Mouse (Mus musculus): ENCODE measurements around the gene Fat3.

The Fat3 gene

GRCm38 (mm10) chr9:16024706-16025105, 476.4 kb downstream of the Fat3 start:
- no peak for DNase-seq (ENCODE audit: low read depth)

- DNase-seq (ENCODE audit: low read depth) = no peak
These were observed 487.0 kb downstream of the Fat3 start for GRCm38 (mm10) chr9:16014115-16014514.

- no peak for DNase-seq (ENCODE audit: low read depth)
These were observed 489.7 kb downstream of the Fat3 start for GRCm38 (mm10) chr9:16011382-16011781.

- DNase-seq (ENCODE audit: low read depth) = no peak
These were observed 493.6 kb downstream of the Fat3 start for GRCm38 (mm10) chr9:16007516-16007915.

- DNase-seq (ENCODE audit: low read depth) = no peak
These were observed 498.1 kb downstream of the Fat3 start for GRCm38 (mm10) chr9:16002991-16003390.

GRCm38 (mm10) chr9:15994762-15995161, 506.3 kb downstream of the Fat3 start:
- no peak for DNase-seq (ENCODE audit: low read depth)

GRCm38 (mm10) chr9:15994177-15994576, 506.9 kb downstream of the Fat3 start:
- no peak for DNase-seq (ENCODE audit: low read depth)

- no peak for DNase-seq (ENCODE audit: low read depth)
These were observed 508.8 kb downstream of the Fat3 start for GRCm38 (mm10) chr9:15992158-15992846.

GRCm38 (mm10) chr9:15978317-15978716, 522.8 kb downstream of the Fat3 start:
- no peak for DNase-seq (ENCODE audit: low read depth)

GRCm38 (mm10) chr9:15976959-15977663, 524.0 kb downstream of the Fat3 start:
- no peak for DNase-seq (ENCODE audit: low read depth)

- no peak for DNase-seq (ENCODE audit: low read depth)
These were observed 525.1 kb downstream of the Fat3 start for GRCm38 (mm10) chr9:15975999-15976398.

GRCm38 (mm10) chr9:15972201-15972600, 528.9 kb downstream of the Fat3 start:
- DNase-seq (ENCODE audit: low read depth) = no peak

GRCm38 (mm10) chr9:15971393-15971792, 529.7 kb downstream of the Fat3 start:
- DNase-seq (ENCODE audit: low read depth) = no peak

GRCm38 (mm10) chr9:15964198-15964597, 536.9 kb downstream of the Fat3 start:
- no peak for DNase-seq (ENCODE audit: low read depth)

- no peak for DNase-seq (ENCODE audit: low read depth)
These were observed 538.2 kb downstream of the Fat3 start for GRCm38 (mm10) chr9:15962886-15963285.

GRCm38 (mm10) chr9:15958224-15958787, 542.8 kb downstream of the Fat3 start:
- DNase-seq (ENCODE audit: low read depth) = no peak

GRCm38 (mm10) chr9:15957816-15958215, 543.3 kb downstream of the Fat3 start:
- no peak for DNase-seq (ENCODE audit: low read depth)

- DNase-seq (ENCODE audit: low read depth) = no peak
These were observed 545.8 kb downstream of the Fat3 start for GRCm38 (mm10) chr9:15955147-15955782.

GRCm38 (mm10) chr9:15954338-15954704, 546.8 kb downstream of the Fat3 start:
- no peak for DNase-seq (ENCODE audit: low read depth)

GRCm38 (mm10) chr9:15953585-15954337, 547.3 kb downstream of the Fat3 start:
- DNase-seq (ENCODE audit: low read depth) = no peak

- DNase-seq (ENCODE audit: low read depth) = no peak
These were observed 553.0 kb downstream of the Fat3 start for GRCm38 (mm10) chr9:15948086-15948485.

GRCm38 (mm10) chr9:15944182-15944581, 556.9 kb downstream of the Fat3 start:
- no peak for DNase-seq (ENCODE audit: low read depth)

Data from naive thymus-derived CD4-positive, alpha-beta T cell, adult 2 months (primary cell).